ENCODE assay signal across 23 mouse cellular contexts in the genomic region with DNA sequence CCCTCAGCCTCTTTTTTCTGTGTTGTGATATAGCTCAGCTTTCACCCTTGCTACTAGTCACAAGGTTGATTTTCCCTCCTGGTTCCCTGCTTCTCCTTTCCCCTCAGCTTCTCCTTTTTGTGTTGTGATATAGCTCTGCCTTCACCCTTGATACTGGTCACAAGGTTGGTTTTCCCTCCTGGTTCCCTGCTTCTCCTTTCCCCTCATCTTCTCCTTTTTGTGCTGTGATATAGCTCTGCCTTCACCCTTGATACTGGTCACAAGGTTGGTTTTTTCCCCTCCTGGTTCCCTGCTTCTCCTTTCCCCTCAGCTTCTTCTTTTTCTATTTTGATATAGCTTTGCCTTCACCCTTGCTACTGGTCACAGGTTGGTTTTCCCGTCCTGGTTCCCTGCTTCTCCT.
"Had no signal": no experiment of that assay in that cellular context is flagged by ENCODE, and none has a peak within 500 bp of the region (broad histone marks: within the 10 kb centered on the region; RNA-seq: fewer than 3 reads in every experiment).

No protein-coding gene starts in this region.

- H3K4me3 ChIP-seq: gastrocnemius, adult 2 months; heart, adult 2 months; heart, embryonic 13.5 days; heart, embryonic 15.5 days; hindbrain, embryonic 13.5 days; hindbrain, embryonic 15.5 days; layer of hippocampus, adult 2 months; left cerebral cortex, adult 2 months; limb, embryonic 10.5 days; limb, embryonic 12.5 days had no signal

- H3K27me3 ChIP-seq: heart, embryonic 13.5 days; heart, embryonic 15.5 days; hindbrain, embryonic 13.5 days; hindbrain, embryonic 15.5 days; limb, embryonic 12.5 days had no signal

- H3K9ac ChIP-seq: heart, embryonic 13.5 days; heart, embryonic 15.5 days; hindbrain, embryonic 13.5 days; hindbrain, embryonic 15.5 days; limb, embryonic 12.5 days had no signal

- DNase-seq: gastrocnemius, adult 2 months; gastrocnemius, postnatal 10 days; gastrocnemius, postnatal 25 days; heart, adult 11 months; heart, adult 2 months; heart, postnatal 14 days; heart, postnatal 36 days; kidney, adult 11 months; kidney, adult 2 months; kidney, adult 9 months; kidney, postnatal 10 days; kidney, postnatal 25 days; liver had no signal

- H3K36me3 ChIP-seq: heart, embryonic 15.5 days; limb, embryonic 10.5 days; limb, embryonic 12.5 days had no signal

- H3K4me1 ChIP-seq: hindbrain, embryonic 13.5 days; hindbrain, embryonic 15.5 days; limb, embryonic 10.5 days; limb, embryonic 12.5 days had no signal

- H3K9me3 ChIP-seq: heart, embryonic 15.5 days; hindbrain, embryonic 13.5 days; hindbrain, embryonic 15.5 days; limb, embryonic 10.5 days; limb, embryonic 12.5 days had no signal

- H3K27ac ChIP-seq: gastrocnemius, adult 2 months; heart, adult 2 months; heart, embryonic 13.5 days; heart, embryonic 15.5 days; hindbrain, embryonic 13.5 days; hindbrain, embryonic 15.5 days; hindbrain, postnatal 0 days; layer of hippocampus, adult 2 months; left cerebral cortex, adult 2 months; limb, embryonic 10.5 days; limb, embryonic 12.5 days had no signal

- ATAC-seq: hindbrain, postnatal 0 days; intestine, embryonic 16.5 days had no signal
